Mouse (Mus musculus): ENCODE data around the gene Mbl2. TPM values are rescaled to one million over a fixed set of nuclear protein-coding genes. Genes with fewer than 3 reads are reported as not detected.

Gene Mbl2
- polyA plus RNA-seq, 1 experiment: not detected

DNA sequence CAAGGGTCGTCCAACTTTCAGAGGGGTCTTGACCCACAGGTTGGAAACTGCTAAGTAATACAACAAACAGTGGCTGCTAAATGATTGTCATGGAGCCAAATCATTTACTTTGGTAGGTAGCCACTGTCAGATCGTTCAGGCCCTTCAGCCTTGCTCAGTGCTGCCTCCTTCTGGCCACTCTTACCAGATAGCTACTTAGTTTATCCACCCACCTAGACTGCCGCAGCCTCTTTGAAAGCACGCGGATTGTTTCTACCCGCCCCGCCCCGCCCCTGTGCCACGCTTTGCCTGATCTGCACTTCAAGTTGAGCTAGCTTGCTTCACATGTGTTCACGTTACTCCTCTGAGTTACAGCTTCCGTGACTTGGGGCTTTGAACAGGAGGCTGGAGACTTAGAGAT, 14.6 kb downstream of the Mbl2 start:
- no peaks in the 10 kb centered on the region for H3K36me3 ChIP-seq (ENCODE audit: control insufficient read depth, insufficient read depth)
- H3K4me3 ChIP-seq: no peak overlapping the region
- TF ChIP-seq REST (IDR thresholded peaks at IDR 0.05; ENCODE audit: insufficient read depth, insufficient read length) (no peak), USF1 (IDR thresholded peaks at IDR 0.05; ENCODE audit: low read depth) (no peak), SRF (IDR thresholded peaks at IDR 0.05; ENCODE audit: control insufficient read depth, insufficient read length, low read depth) (no peak), MYOD1 (IDR thresholded peaks at IDR 0.05; ENCODE audit: control insufficient read depth in 1 of 3, insufficient read length in 2 of 3, low read depth in 2 of 3) (no peak), POLR2A (IDR thresholded peaks at IDR 0.05; ENCODE audit: insufficient read length, low read depth) (no peak), TCF3 (IDR thresholded peaks at IDR 0.05; ENCODE audit: insufficient read length, low read depth) (no peak), MAX (IDR thresholded peaks at IDR 0.05; ENCODE audit: low read depth) (no peak), CEBPB (IDR thresholded peaks at IDR 0.05; ENCODE audit: insufficient read depth, poor library complexity, severe bottlenecking) (no peak), MYOG (IDR thresholded peaks at IDR 0.05; ENCODE audit: control insufficient read depth in 1 of 3, insufficient read depth in 1 of 3, insufficient read length in 2 of 3, low read depth in 2 of 3) (no peak), TCF12 (IDR thresholded peaks at IDR 0.05; ENCODE audit: insufficient read depth, poor library complexity, severe bottlenecking) (no peak)
- H3K4me2 ChIP-seq (ENCODE audit: low read depth): no peak overlapping the region
- no peak overlapping the region for H3ac ChIP-seq (ENCODE audit: control insufficient read depth, insufficient read length)
- H3K79me2 ChIP-seq (ENCODE audit: control insufficient read depth, insufficient read depth): no peaks in the 10 kb centered on the region
- no peaks in the 10 kb centered on the region for H3K27me3 ChIP-seq (ENCODE audit: control insufficient read depth, insufficient read depth, insufficient read length)

DNA sequence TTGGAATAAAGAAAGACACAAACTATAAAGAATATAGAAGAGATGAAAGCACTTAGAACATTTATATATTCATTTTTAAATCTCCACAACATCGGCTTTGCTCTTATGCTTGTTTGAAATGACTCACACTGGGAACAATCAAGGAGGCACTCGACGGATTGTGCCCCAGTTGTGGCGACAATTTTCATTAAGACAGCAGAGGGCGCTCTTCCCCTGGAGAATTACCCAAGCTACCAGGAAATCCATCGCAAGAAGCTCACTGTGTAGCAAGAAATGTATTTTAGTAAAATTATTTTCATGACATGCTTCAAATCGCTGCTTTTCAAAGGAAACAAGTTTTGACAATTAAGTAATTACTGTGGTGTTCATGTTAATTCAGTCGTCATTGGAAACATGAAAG, 16.1 kb downstream of the Mbl2 start:
- no peaks in the 10 kb centered on the region for H3K79me2 ChIP-seq (ENCODE audit: control insufficient read depth, insufficient read depth)
- no peak overlapping the region for H3K4me3 ChIP-seq
- no peaks in the 10 kb centered on the region for H3K27me3 ChIP-seq (ENCODE audit: control insufficient read depth, insufficient read depth, insufficient read length)
- TF ChIP-seq TCF3 (IDR thresholded peaks at IDR 0.05; ENCODE audit: insufficient read length, low read depth) (no peak), MYOD1 (IDR thresholded peaks at IDR 0.05; ENCODE audit: control insufficient read depth in 1 of 3, insufficient read length in 2 of 3, low read depth in 2 of 3) (no peak), USF1 (IDR thresholded peaks at IDR 0.05; ENCODE audit: low read depth) (no peak), CEBPB (IDR thresholded peaks at IDR 0.05; ENCODE audit: insufficient read depth, poor library complexity, severe bottlenecking) (no peak), REST (IDR thresholded peaks at IDR 0.05; ENCODE audit: insufficient read depth, insufficient read length) (no peak), POLR2AphosphoS2 (IDR thresholded peaks at IDR 0.05; ENCODE audit: insufficient read length, low read depth) (no peak), E2F4 (IDR thresholded peaks at IDR 0.05; ENCODE audit: insufficient read depth) (no peak)
- no peak overlapping the region for H3K4me2 ChIP-seq (ENCODE audit: low read depth)
- H3K36me3 ChIP-seq (ENCODE audit: control insufficient read depth, insufficient read depth): no peaks in the 10 kb centered on the region
- H3ac ChIP-seq (ENCODE audit: control insufficient read depth, insufficient read length): no peak overlapping the region

DNA sequence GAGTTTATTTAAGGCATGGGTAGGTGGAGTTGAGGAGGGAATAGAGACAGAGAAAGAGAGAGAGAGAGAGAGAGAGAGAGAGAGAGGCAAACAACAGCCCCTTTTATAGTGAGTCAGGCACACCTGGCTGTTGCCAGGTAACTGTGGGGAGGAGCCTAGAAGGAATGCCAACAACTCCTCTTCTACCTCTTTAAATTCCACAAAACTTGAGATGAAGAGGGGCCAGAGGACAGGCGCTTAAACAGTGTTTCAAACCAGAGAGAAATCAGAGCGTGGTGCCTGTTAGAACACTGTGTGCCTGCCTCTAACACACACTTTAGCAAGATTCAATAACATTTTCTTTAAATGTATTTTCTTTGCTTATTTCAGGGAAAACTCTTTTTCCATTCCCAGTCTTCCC, 19.5 kb downstream of the Mbl2 start:
- Histone ChIP-seq H3K36me3 (ENCODE audit: control insufficient read depth, insufficient read depth) (no peaks in the 10 kb centered on the region), H3K79me2 (ENCODE audit: control insufficient read depth, insufficient read depth) (no peaks in the 10 kb centered on the region), H3ac (ENCODE audit: control insufficient read depth, insufficient read length) (no peak overlapping the region), H3K4me2 (ENCODE audit: low read depth) (no peak overlapping the region), H3K27me3 (ENCODE audit: control insufficient read depth, insufficient read depth, insufficient read length) (peaks cover 10% of the 10 kb centered on the region), H3K4me3 (no peak overlapping the region)
- TF ChIP-seq TCF12 (IDR thresholded peaks at IDR 0.05; ENCODE audit: insufficient read depth, poor library complexity, severe bottlenecking) (no peak), SRF (IDR thresholded peaks at IDR 0.05; ENCODE audit: control insufficient read depth, insufficient read length, low read depth) (no peak), E2F4 (IDR thresholded peaks at IDR 0.05; ENCODE audit: insufficient read depth) (no peak), TCF3 (IDR thresholded peaks at IDR 0.05; ENCODE audit: insufficient read length, low read depth) (no peak), POLR2A (IDR thresholded peaks at IDR 0.05; ENCODE audit: insufficient read length, low read depth) (no peak), POLR2AphosphoS2 (IDR thresholded peaks at IDR 0.05; ENCODE audit: insufficient read length, low read depth) (no peak), CEBPB (IDR thresholded peaks at IDR 0.05; ENCODE audit: insufficient read depth, poor library complexity, severe bottlenecking) (no peak)

DNA sequence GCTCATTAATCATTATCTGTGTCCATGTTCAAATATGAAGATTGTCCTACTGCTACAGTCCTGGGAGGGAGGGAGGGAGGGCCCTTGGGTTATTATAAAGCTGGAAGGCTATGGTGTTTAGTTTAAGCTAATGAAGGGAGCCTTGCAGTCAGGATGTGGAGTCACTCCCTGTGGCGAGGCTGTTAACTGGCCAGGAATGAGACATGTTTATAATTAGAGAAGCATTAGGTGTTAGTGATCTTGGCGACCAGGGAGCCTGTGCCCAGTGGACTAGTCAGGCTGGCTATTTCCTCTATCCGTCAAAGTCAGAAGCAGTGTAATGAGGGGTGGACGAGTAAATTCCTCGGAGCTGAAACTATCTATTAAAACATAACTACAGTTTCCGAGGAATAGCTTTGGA, 23.6 kb downstream of the Mbl2 start:
- Histone ChIP-seq H3K27me3 (ENCODE audit: control insufficient read depth, insufficient read depth, insufficient read length) (peaks cover 14% of the 10 kb centered on the region), H3K79me2 (ENCODE audit: control insufficient read depth, insufficient read depth) (no peaks in the 10 kb centered on the region), H3K36me3 (ENCODE audit: control insufficient read depth, insufficient read depth) (no peaks in the 10 kb centered on the region), H3K4me3 (no peak overlapping the region), H3K4me2 (ENCODE audit: low read depth) (no peak overlapping the region), H3ac (ENCODE audit: control insufficient read depth, insufficient read length) (no peak overlapping the region)
- TF ChIP-seq USF1 (IDR thresholded peaks at IDR 0.05; ENCODE audit: low read depth) (no peak), CEBPB (IDR thresholded peaks at IDR 0.05; ENCODE audit: insufficient read depth, poor library complexity, severe bottlenecking) (no peak), SRF (IDR thresholded peaks at IDR 0.05; ENCODE audit: control insufficient read depth, insufficient read length, low read depth) (no peak), REST (IDR thresholded peaks at IDR 0.05; ENCODE audit: insufficient read depth, insufficient read length) (no peak), E2F4 (IDR thresholded peaks at IDR 0.05; ENCODE audit: insufficient read depth) (no peak), MAX (IDR thresholded peaks at IDR 0.05; ENCODE audit: low read depth) (no peak), TCF3 (IDR thresholded peaks at IDR 0.05; ENCODE audit: insufficient read length, low read depth) (no peak), POLR2AphosphoS2 (IDR thresholded peaks at IDR 0.05; ENCODE audit: insufficient read length, low read depth) (no peak), MYOG (IDR thresholded peaks at IDR 0.05; ENCODE audit: control insufficient read depth in 1 of 3, insufficient read depth in 1 of 3, insufficient read length in 2 of 3, low read depth in 2 of 3) (no peak), POLR2A (IDR thresholded peaks at IDR 0.05; ENCODE audit: insufficient read length, low read depth) (no peak), TCF12 (IDR thresholded peaks at IDR 0.05; ENCODE audit: insufficient read depth, poor library complexity, severe bottlenecking) (no peak), MYOD1 (IDR thresholded peaks at IDR 0.05; ENCODE audit: control insufficient read depth in 1 of 3, insufficient read length in 2 of 3, low read depth in 2 of 3) (no peak)

DNA sequence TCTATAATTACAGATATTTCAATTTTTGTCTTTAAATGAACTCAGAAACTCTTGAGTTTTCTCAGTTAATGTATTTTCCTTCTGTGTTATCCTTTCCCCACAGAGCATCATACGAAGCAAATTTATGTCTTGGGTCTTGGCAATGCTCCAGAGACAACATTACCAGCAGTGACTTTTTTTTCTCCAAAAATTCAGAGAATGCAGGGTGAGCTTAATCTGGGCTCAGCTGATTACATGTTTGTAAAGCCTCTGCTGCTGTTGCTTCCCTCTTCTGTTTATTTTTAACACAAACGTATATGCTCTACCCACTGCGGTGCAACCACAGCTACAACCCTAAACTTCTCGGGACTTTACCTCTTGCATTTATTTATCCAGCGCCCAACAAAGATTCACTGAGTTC, 48.4 kb downstream of the Mbl2 start:
- TF ChIP-seq REST (IDR thresholded peaks at IDR 0.05; ENCODE audit: insufficient read depth, insufficient read length) (no peak), CEBPB (IDR thresholded peaks at IDR 0.05; ENCODE audit: insufficient read depth, poor library complexity, severe bottlenecking) (no peak), MYOG (IDR thresholded peaks at IDR 0.05; ENCODE audit: control insufficient read depth in 1 of 3, insufficient read depth in 1 of 3, insufficient read length in 2 of 3, low read depth in 2 of 3) (no peak), TCF3 (IDR thresholded peaks at IDR 0.05; ENCODE audit: insufficient read length, low read depth) (no peak), POLR2A (IDR thresholded peaks at IDR 0.05; ENCODE audit: insufficient read length, low read depth) (no peak), SRF (IDR thresholded peaks at IDR 0.05; ENCODE audit: control insufficient read depth, insufficient read length, low read depth) (no peak), USF1 (IDR thresholded peaks at IDR 0.05; ENCODE audit: low read depth) (no peak), TCF12 (IDR thresholded peaks at IDR 0.05; ENCODE audit: insufficient read depth, poor library complexity, severe bottlenecking) (no peak), POLR2AphosphoS2 (IDR thresholded peaks at IDR 0.05; ENCODE audit: insufficient read length, low read depth) (no peak), MAX (IDR thresholded peaks at IDR 0.05; ENCODE audit: low read depth) (no peak), E2F4 (IDR thresholded peaks at IDR 0.05; ENCODE audit: insufficient read depth) (no peak), MYOD1 (IDR thresholded peaks at IDR 0.05; ENCODE audit: control insufficient read depth in 1 of 3, insufficient read length in 2 of 3, low read depth in 2 of 3) (no peak)
- no peaks in the 10 kb centered on the region for H3K79me2 ChIP-seq (ENCODE audit: control insufficient read depth, insufficient read depth)
- H3K27me3 ChIP-seq (ENCODE audit: control insufficient read depth, insufficient read depth, insufficient read length): no peaks in the 10 kb centered on the region
- no peak overlapping the region for H3K4me2 ChIP-seq (ENCODE audit: low read depth)
- H3K36me3 ChIP-seq (ENCODE audit: control insufficient read depth, insufficient read depth): no peaks in the 10 kb centered on the region
- H3ac ChIP-seq (ENCODE audit: control insufficient read depth, insufficient read length): no peak overlapping the region
- H3K4me3 ChIP-seq: no peak overlapping the region
